Mouse (Mus musculus) B cell, adult 2 months (primary cell): Measurements from ENCODE around the gene Ceacam9.

Source experiments
- DNase-seq, 2 experiments: peaks; one replicate each; pipeline ENCODE4 v3.0.0; 2022

The Ceacam9 gene

DNA sequence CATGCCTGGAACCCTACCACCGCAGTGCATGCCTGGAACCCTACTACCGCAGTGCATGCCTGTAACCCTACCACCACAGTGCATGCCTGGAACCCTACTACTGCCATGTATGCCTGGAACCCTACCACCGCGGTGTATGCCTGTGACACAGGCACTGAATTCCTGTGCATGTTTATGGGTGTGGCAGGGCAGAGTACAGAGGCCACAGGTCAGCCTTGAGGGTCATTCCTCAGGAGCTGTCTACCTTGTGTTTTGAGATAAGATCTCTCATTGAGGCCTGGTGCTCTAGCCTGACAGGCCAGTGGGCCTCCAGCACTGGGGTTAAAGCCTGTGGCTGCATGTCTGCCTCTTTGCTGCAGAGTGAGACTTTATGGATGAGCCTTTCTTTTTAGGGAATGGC lies 23.6 kb downstream of the Ceacam9 start:
- DNase-seq, result no peak

DNA sequence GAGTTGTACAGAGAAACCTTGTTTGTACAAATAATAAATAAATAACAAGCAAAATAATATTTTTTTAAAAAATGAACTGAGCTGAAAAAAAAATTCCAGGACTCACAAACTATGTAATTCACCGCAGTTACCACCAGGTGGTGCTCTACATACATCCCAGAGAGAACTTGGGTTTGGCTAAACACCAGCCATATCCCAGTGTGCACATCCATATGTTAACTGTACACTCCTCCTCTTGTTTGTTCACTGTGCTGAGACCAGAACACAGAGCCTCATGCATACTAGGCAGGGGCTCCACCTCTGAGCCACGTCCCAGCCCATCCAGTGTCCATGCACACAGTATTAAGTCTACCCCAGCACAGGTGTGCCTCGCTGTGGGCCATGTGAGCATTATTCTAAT lies 24.4 kb downstream of the Ceacam9 start:
- DNase-seq, result peak; percentile 62 to 66

DNA sequence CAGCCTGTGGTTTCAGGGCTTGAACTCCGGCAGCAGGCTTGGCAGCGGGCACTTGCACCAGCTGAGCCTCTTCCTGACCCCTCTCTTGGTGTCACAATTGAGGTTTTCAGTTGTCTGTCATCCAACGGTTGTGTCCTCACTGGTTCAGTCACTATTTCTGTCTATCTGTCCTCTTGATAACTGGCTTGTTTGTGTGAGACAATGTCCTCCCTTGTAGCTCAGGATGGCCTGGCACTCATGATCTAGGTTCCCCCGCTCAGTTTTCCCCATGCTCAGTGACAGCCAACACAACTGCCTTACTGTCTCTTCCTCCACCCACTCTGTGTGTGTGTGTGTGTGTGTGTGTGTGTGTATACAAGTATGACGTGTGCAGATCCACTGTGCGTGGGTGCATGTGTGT lies 25.9 kb downstream of the Ceacam9 start:
- no peak for DNase-seq

DNA sequence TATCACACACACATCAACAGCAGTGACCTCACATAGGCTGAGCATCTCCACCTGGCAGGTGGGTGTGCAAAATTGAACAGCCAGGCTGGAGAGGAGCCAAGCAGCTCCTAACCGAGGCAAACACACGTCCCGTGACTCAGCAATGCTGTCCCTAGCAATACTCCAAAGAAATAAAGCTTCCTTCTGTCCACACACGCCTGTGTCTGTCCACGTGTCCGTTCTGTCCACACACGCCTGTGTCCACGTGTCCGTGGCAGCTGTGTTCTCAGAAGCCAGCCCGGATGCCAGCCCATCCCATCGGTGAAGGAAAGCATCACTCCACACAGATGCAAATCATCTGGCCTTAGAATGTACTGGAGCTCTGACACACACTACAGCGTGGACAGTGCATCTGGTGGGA lies 30.3 kb downstream of the Ceacam9 start:
- no peak for DNase-seq

DNA sequence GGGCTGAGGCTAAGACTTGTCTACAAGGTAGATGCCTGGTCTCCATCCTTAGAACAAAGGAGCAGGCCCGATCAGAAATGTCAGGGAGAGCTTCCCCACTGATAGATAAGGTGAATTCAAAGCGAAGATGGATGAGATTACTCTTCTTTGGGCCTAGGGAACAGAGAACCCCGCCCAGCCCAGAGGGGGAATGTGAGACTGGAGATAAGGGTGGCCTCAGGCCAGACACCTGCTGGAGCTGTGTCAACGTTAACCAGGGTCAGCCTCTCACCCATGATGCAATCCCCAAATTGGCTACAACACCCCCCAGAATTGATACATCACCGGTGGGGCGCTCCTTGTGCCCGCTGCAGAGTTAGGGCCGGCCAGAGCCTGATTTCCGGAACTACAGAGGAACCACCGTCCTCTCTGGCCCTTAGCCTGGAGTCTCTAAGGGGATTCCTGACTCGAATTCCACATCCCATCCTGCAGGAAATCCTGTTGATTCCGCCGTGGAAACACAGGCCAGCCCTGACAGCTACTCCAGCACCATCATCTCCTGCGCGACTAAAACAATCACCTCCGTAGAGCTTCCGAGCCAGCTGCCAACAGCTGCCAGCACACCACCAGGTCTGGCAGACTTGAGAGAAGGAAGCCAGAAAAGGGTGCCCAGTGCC lies 33.8 kb downstream of the Ceacam9 start:
- DNase-seq, result no peak

DNA sequence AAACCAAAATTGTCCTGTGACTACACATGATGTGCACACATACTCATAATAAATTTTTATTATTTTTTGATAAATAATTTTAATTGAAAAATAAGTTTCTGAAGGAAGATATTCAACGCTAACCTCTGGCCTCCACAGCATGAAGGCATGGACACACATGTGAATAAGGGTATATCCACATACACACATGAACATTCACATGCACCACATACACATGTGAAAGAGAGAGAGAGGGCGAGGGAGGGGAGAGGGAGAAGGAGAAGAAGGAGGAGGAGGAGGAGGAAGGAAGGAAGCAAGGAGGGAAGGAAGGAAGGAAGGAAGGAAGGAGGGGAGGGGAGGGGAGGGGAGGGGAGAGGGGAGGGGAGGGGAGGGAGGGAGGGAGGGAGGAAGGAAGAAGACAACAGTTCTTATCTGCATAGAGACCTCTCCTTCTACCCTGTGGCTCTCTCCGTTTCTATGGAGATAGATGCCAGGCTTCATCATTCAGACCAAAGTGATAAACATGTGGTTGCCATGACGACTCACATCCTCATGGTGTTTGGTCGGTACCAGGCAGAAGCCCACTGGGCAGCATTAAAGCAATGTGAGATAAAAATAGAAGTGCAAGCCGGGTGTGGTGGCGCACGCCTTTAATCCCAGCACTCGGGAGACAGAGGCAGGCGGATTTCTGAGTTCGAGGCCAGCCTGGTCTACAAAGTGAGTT lies 37.3 kb downstream of the Ceacam9 start:
- peak; percentile 36 to 44 for DNase-seq

DNA sequence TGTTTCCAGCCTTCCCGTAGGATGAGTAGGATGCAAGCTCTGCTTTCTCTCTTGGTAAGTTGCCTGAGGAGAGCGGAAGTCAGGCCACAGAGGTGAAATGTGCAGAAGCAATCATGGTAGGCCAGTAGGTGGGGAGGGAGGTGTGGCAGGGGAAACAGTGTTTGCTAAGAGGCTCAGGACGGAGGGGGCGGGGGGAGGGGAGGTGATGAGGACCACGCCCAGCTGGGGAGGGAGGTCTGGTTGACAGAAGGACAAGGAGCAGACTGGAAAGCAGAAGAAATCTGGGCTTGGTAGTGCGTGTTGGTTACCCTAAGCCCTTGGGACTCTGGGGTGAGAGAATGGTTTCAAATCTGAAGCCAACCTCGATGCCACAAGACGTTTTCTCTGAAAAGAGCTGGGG lies 38.6 kb downstream of the Ceacam9 start:
- peak; percentile 27 to 34 for DNase-seq

DNA sequence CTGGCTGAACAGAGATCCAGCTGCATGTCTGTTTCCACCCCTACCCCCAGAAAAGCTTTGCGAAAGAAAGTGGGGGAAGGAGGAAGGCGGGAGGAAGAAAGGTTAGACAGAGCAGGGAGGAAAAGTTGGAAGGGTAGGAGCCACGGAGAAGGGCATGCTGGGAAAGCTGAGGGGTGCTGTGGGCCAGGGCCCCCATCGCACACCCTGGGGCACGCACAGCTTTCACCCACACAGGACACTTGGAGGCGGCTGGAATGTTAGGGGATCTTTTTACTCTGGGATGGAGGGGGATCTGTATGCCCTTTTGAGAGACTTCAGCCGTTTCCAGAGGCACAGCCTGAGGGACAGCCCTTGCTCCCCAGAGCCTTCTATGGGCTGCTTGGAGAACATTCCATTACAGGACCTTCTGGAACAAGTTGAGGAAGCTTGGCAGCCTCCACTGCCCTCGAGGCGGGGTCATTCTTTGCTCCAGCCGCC lies 39.3 kb downstream of the Ceacam9 start:
- DNase-seq, result no peak

DNA sequence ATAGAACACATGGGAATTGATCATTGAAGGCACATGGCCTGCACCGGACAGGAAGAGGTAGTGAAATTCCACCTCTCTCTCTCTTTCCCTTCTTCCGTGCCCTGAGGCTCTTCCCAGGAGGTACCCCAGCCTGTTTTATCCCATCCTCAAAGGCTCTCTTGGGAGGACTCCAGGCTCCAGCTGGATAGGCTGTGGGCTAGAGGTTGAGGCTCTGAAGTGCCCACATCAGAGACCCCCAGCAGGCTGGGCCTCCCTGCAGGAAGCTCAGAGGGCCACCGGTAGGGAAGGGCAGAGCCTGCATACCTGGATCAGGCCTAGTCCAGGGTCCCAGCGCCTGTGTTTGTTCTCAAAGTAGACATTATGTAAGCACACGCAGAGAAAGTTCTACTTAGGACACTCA lies 39.9 kb downstream of the Ceacam9 start:
- no peak for DNase-seq

DNA sequence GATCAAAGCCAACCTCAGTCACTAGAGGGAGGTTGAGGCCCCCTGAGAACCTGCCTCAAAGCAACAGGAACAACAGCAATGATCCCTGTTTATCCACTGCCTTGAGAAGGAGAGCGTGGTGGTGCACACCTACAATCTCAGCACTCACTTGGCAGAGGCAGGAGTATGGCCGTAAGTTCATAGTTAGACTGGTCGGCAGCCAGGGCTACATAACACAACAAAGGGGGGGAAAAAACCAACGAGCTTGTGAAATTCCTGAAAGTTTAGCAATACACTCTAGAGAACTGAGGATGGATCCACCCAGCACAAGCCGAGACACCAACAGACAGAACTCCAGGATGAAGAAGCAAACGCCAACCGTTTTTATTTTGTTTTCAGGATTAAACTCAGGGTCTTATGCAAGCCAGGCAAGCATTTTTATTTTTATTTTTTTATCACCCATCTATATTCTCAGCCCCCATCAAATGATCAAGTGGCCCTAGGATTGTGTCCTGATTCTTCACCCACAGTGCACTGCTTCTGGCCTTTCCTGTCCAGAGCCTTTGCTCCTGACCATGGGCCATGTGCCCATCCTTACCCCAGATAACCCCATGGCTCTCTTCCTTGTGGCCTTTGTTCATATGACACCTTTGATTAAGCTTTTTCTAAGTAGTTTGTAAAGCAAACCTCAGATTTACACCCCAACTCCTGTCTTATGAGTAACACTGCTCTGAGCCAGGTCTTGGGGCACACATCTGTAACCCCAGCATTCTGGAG lies 41.9 kb downstream of the Ceacam9 start:
- no peak for DNase-seq

DNA sequence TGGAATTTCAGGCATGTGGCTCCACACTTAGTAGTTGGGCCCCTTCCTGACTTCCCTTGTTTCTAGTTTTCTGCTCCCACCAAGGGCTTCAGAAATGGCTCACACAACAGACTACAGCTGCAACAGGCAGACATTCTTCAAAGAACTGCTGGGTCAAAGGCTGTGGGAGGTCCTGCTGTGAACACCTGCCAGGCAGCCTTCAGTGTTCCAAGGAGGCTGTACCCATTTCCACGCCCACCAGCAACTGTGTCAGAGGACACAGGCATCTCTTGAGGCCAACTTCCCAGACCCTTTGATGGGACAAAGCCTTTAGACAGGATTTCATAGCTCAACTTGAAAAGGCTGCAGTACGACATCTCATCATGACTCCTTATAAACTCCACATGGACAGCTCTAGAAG lies 44.7 kb downstream of the Ceacam9 start:
- no peak for DNase-seq
